Mouse (Mus musculus) intestine, embryonic 14.5 days (tissue): ENCODE results near the gene Katnbl1. TPM values are rescaled to one million over a fixed set of nuclear protein-coding genes. Genes with fewer than 3 reads are reported as not detected.
"Not testable (repeated sequence)": the region's sequence is repeated elsewhere in the genome, so short reads cannot be mapped to it uniquely, and the experiment has no call there.

Source experiments
- ATAC-seq: fragments of 200-750 bp; cut with Nextera tagmentation; replicated peaks from 2 replicates; pipeline ENCODE4 v1.8.0; 2017; ENCODE audit warnings: low read depth, moderate number of reproducible peaks, moderate TSS enrichment, moderate library complexity; ENCODE audit not compliant: low FRiP score, low TSS enrichment
- DNase-seq: peaks from one replicate; pipeline ENCODE4 v3.0.0-alpha.2; 2018; ENCODE audit warnings: low spot score
- H3K27ac ChIP-seq: fragments of 300-500 bp; sonication (generic); 2 replicates; pipeline ENCODE4 v1.5.1; 2014; ENCODE audit warnings: low read depth, mild to moderate bottlenecking, control low read depth
- H3K27me3 ChIP-seq: fragments of 300-500 bp; sonication (generic); replicated peaks from 2 replicates; pipeline ENCODE4 v1.6.1; 2014; ENCODE audit warnings: low read length, control low read depth; ENCODE audit not compliant: control insufficient read depth, insufficient read depth
- H3K36me3 ChIP-seq: fragments of 300-500 bp; sonication (generic); 2 replicates; pipeline ENCODE4 v1.6.1; 2014; ENCODE audit warnings: low read length, control low read depth; ENCODE audit not compliant: control insufficient read depth, insufficient read depth
- H3K4me1 ChIP-seq: fragments of 300-500 bp; sonication (generic); replicated peaks from 2 replicates; pipeline ENCODE4 v1.6.1; 2014; ENCODE audit warnings: low read length, control low read depth, mixed read lengths; ENCODE audit not compliant: control insufficient read depth, insufficient read depth
- H3K4me2 ChIP-seq: fragments of 300-500 bp; sonication (generic); 2 replicates; pipeline ENCODE4 v1.6.1; 2014; ENCODE audit warnings: low read length
- H3K4me3 ChIP-seq: fragments of 300-500 bp; sonication (generic); 2 replicates; pipeline ENCODE4 v1.5.1; 2014; ENCODE audit warnings: low read depth, low read length, control low read depth, mixed read lengths
- H3K9ac ChIP-seq: fragments of 300-500 bp; sonication (generic); 2 replicates; pipeline ENCODE4 v1.6.1; 2014; ENCODE audit warnings: mild to moderate bottlenecking, low read length
- H3K9me3 ChIP-seq: fragments of 300-500 bp; sonication (generic); 2 replicates; pipeline ENCODE4 v1.6.1; 2016; ENCODE audit warnings: low read length, control low read depth; ENCODE audit not compliant: control insufficient read depth
- WGBS: fragments of 180-500 bp; shearing (Covaris S2); extraction: QIAGEN DNeasy Blood & Tissue Kit; methylation state at CpG from one replicate; pipeline ENCODE4 v1.1.7; 2014; 5-methylcytosine and 5-hydroxymethylcytosine counted together
- polyA plus RNA-seq: library from polyadenylated mRNA; unstranded; fragments of >200 nt; fragmentation: Nextera tagmentation; extraction: Ambion mirVana; gene quantifications from 2 replicates; pipeline ENCODE4 v1.2.1, GENCODE M21; 2014

The Katnbl1 gene
- polyA plus RNA-seq, 1 experiment from 2014 or later = 41.3 TPM

DNA sequence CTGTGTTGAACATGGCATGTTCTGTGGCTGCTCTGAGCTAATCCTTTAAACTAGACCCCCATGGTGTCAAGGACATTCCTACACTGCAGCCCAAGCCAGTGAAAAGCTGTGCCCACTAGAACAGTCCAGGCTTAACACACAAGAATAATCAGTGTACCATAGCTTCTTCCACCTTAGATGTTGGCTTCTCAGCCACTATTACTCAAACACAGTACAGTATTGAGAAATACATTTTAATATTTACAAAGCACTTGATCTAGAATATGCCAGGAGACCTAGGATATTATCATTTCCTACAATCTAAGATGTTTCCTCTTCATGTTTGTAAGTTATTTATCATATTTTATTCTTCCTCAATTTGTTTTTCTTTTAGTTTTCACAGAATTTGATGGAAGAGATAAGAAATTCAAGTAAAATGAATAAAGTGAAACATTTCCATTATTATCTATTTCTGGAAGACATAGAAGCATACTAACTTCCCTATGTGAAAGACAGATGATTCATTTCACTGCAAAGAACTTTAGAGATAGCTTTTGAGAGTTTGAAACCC is 69.6 kb downstream of the Katnbl1 start:
- no peak overlapping the region for H3K27ac ChIP-seq
- H3K4me1 ChIP-seq = no peaks in the 10 kb centered on the region
- H3K27me3 ChIP-seq = no peaks in the 10 kb centered on the region
- no peaks in the 10 kb centered on the region for H3K36me3 ChIP-seq
- no peak overlapping the region for H3K9ac ChIP-seq
- H3K4me2 ChIP-seq = no peak overlapping the region
- no peak for DNase-seq
- H3K9me3 ChIP-seq = no peaks in the 10 kb centered on the region
- no peak for ATAC-seq
- no peak overlapping the region for H3K4me3 ChIP-seq

DNA sequence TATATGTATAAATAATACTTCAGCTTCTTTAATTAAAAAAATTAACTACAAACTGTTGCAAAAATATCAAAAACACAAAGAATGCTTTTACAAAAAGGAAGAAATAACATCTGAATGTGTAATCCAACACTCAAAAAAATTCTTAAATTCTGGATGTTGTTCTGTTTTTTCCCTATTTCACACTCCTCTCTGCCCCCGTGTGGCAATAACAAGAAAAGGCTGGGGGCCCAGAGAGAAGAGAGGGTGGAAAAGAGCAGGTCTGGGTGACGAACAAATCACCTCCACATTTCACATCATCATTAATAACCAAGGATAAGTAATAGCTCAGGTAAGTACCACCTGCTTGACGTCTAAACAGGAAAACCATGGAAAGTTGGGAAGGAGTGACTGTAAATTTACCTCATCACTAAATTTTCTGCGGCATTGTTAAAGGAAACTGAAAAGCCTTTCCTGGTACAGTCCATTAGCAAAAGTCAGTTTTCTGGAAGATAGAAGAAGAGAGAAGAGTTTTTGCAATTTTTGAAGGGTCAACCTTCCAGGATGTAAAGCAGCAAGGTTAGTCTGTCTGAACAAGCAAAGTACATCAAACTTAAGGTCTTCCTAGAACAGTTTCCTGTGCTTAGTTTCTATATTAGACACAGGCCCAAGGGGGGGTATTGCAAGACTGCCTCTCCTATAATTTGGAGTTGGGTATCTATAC is 70.7 kb downstream of the Katnbl1 start:
- ATAC-seq (no peak), DNase-seq (no peak)
- Histone ChIP-seq H3K4me3 (no peak overlapping the region), H3K4me1 (no peaks in the 10 kb centered on the region; the same call in 1 of the 2 replicates), H3K4me2 (no peak overlapping the region), H3K9ac (no peak overlapping the region), H3K27ac (no peak overlapping the region), H3K27me3 (no peaks in the 10 kb centered on the region), H3K9me3 (no peaks in the 10 kb centered on the region), H3K36me3 (no peaks in the 10 kb centered on the region)
- 35% methylated on average over 4 of the region's 4 CpGs for WGBS

DNA sequence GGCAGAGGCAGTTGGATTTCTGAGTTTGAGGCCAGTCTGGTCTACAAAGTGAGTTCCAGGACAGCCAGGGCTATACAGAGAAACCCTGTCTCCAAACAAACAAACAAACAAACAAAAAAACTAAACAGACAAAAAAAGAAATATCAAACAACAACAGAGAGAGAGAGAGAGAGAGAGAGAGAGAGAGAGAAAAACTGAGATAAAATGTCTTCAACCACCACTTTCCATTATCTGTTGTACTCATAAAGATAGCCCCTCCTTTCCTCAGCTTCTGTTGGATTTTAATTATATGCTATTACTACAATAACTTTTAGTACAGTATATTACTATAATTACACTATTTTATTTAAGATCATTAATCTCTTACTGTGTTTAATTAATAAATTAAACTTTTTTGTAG is 73.5 kb downstream of the Katnbl1 start:
- ATAC-seq, H3K27me3 ChIP-seq, H3K27ac ChIP-seq, H3K4me2 ChIP-seq, H3K36me3 ChIP-seq, H3K9ac ChIP-seq, H3K4me1 ChIP-seq, H3K9me3 ChIP-seq, H3K4me3 ChIP-seq, DNase-seq: not testable (repeated sequence)

DNA sequence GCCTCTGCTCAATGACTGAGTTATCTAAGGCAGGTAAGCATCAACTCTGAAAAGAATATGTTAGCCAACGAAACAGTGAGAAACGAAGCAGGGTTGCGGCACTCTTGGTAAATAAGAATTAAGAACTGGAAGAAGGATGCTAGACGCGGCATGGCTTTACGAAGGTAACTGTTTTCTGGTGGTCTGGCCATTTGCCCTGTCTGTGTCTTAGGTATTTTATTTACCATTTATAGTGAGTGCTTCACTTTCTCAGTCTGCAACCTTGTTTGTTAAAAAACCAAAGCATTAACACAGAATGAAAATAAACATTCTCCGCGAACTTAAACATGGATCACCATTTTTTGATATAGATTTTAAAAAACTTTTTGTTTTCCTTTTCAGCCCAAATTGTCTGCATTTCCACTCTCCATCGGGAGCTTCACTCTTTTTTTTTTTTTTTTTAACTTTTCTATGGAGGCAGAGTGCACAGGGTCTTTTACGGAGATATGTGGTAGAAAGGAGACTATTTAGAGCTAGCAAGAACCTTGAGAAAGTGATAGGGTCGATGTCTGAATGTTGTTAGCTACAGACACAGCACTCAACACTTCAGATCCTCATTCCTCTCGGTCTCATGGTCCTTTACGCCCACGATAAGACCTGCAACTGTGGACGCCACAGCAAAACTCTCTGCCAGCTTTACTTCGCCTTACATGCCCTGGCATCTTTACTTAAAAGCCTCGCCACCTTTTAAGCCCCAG is 75.3 kb downstream of the Katnbl1 start:
- ATAC-seq = no peak; the same call in 1 of the 2 replicates

DNA sequence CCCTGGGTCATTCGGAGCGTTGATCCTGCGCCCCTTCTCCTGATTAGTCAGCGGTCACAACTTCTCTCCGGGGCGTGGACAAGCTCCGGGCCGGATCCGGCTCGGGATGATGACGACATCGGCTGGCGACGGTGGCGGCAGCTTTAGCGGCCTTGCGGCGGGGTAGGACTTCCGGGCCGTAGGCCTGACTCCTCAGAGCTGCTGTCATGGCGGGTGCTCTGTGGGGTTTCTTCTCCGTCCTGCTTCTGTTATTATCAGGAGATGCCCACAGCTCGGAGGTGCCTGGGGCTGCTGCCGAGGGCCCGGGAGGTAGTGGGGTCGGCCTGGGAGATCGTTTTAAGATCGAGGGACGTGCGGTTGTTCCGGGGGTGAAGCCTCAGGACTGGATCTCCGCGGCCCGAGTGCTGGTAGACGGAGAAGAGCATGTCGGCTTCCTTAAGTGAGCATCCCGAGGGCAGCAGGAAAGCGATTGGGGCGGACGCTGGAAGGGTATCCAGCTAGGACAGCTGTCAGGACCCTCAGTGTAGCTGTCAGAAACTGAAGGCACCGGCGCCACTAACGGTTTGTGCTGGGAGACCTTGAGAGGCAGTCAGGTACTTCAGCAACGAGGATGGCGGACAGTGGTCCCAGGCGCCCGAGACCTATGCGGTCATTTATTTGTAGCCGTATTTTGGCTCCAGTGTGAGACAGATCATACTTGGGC is 76.0 kb downstream of the Katnbl1 start, which contains the start of gene Emc7:
TSS of gene Emc7 (plus strand) at position 136 of the 703 bp plus-strand sequence.
- DNase-seq = peak; percentile 99
- ATAC-seq = peak; percentile 99
- under 1% methylated on average over 49 of the region's 49 CpGs for WGBS
- H3K27me3 ChIP-seq = no peaks in the 10 kb centered on the region
- H3K9me3 ChIP-seq = 0 out of 2 replicates have a peak, but pooled peaks cover under 1% of the 10 kb centered on the region
- peak within 1 kb of the TSS; percentile 93 for H3K4me2 ChIP-seq
- peak within 1 kb of the TSS; percentile 96 for H3K4me3 ChIP-seq
- peaks cover 8% of the 10 kb centered on the region; the same call in 1 of the 2 replicates for H3K4me1 ChIP-seq
- peak within 1 kb of the TSS; percentile 74 for H3K27ac ChIP-seq
- H3K9ac ChIP-seq = peak within 1 kb of the TSS; percentile 91
- peaks cover 3% of the 10 kb centered on the region for H3K36me3 ChIP-seq

More for the DNA sequence above, 75.3 kb downstream of the Katnbl1 start:
- WGBS = 29% methylated on average over 17 of the region's 17 CpGs
- DNase-seq = no peak
- Histone ChIP-seq H3K4me3 (peak overlapping the region; percentile 96), H3K27me3 (no peaks in the 10 kb centered on the region), H3K36me3 (no peaks in the 10 kb centered on the region), H3K9me3 (no peaks in the 10 kb centered on the region), H3K4me1 (peaks cover 8% of the 10 kb centered on the region; the same call in 1 of the 2 replicates), H3K27ac (peak overlapping the region; percentile 74; the same call in 1 of the 2 replicates), H3K4me2 (peak overlapping the region; percentile 93), H3K9ac (peak overlapping the region; percentile 91)

DNA sequence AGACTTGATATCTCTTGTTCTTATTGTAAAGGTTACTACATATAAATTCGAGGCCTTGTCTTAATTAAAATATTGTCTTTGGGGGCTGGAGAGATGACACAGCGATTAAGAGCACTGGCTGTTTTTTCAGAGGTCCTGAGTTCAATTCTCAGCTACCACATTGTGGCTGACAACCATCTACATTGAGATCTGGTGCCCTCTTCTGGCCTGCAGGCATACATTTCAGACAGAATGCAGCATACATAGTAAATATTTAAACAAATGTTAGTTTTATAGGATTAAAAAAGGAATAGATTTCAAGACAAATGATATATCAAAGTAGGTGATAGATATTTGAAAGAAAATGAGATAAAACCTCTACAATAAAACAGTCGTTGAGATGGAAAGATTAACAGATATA is 81.5 kb downstream of the Katnbl1 start:
- no peak overlapping the region for H3K4me3 ChIP-seq
- DNase-seq (no peak), ATAC-seq (no peak)
- H3K36me3 ChIP-seq = peaks cover 32% of the 10 kb centered on the region
- no peak overlapping the region for H3K4me2 ChIP-seq
- no peak overlapping the region for H3K9ac ChIP-seq
- H3K27me3 ChIP-seq = no peaks in the 10 kb centered on the region
- peaks cover 8% of the 10 kb centered on the region; the same call in 1 of the 2 replicates for H3K4me1 ChIP-seq
- 91% methylated on average over 3 of the region's 3 CpGs for WGBS
- H3K27ac ChIP-seq = no peak overlapping the region
- H3K9me3 ChIP-seq = 0 out of 2 replicates have a peak, but pooled peaks cover 2% of the 10 kb centered on the region

Other genes starting within 250 kb of the Katnbl1 start
- gene Olfr1316, start 244.2 kb upstream of the Katnbl1 start, polyA plus RNA-seq = not detected in 2 replicates
- gene Olfr1317, start 238.9 kb upstream of the Katnbl1 start, polyA plus RNA-seq = not detected in 2 replicates
- gene Olfr1318, start 225.0 kb upstream of the Katnbl1 start, polyA plus RNA-seq = not detected in 2 replicates
- 23.8 and 28.1 TPM in 2 replicates for gene Lpcat4, start 139.7 kb upstream of the Katnbl1 start, polyA plus RNA-seq
- 0.08 TPM in 1 of 2 replicates, not detected in the other for gene Nutm1, start 119.9 kb upstream of the Katnbl1 start, polyA plus RNA-seq
- gene Nop10, start 117.3 kb upstream of the Katnbl1 start, polyA plus RNA-seq = 255 and 275 TPM in 2 replicates
- gene Slc12a6, start 113.4 kb upstream of the Katnbl1 start, polyA plus RNA-seq = 17.7 and 18.1 TPM in 2 replicates
- not detected in 2 replicates for gene Gm21985, start 112.9 kb upstream of the Katnbl1 start, polyA plus RNA-seq
- 96.7 and 105 TPM in 2 replicates for gene Emc4, start 11.2 kb upstream of the Katnbl1 start, polyA plus RNA-seq
- 16.9 and 17.5 TPM in 2 replicates for gene Emc7, start 75.8 kb downstream of the Katnbl1 start, polyA plus RNA-seq
- not detected in 2 replicates for gene Chrm5, start 101.6 kb downstream of the Katnbl1 start, polyA plus RNA-seq
- gene Aven, start 113.8 kb downstream of the Katnbl1 start, polyA plus RNA-seq = 7.6 and 9.1 TPM in 2 replicates